Mouse (Mus musculus): ENCODE results near the gene Zfp213. TPM values are rescaled to one million over a fixed set of nuclear protein-coding genes. Genes with fewer than 3 reads are reported as not detected.

The Zfp213 gene
- polyA plus RNA-seq, 1 experiment from 2014 or later, result 24.9 TPM

GRCm38 (mm10) chr17:23543983-23544382 lies 20.1 kb downstream of the Zfp213 start:
- no peak for ATAC-seq (ENCODE audit: low FRiP score, low TSS enrichment)
- no peak overlapping the region for H3K9ac ChIP-seq (ENCODE audit: low read depth, low read length)
- no peak overlapping the region for H3K4me2 ChIP-seq (replicated peaks; ENCODE audit: low read depth, low read length)
- H3K9me3 ChIP-seq (ENCODE audit: control insufficient read depth, low read length), result no peaks in the 10 kb centered on the region
- WGBS, result 72% methylated on average over 4 of the region's 4 CpGs
- peaks cover 8% of the 10 kb centered on the region; the same call in 1 of the 2 replicates for H3K27me3 ChIP-seq (ENCODE audit: control insufficient read depth, insufficient read depth, low read length)
- peaks cover 15% of the 10 kb centered on the region; the same call in 1 of the 2 replicates for H3K4me1 ChIP-seq (ENCODE audit: control insufficient read depth, insufficient read depth, low read length)
- H3K27ac ChIP-seq (ENCODE audit: low read depth, low read length), result no peak overlapping the region
- no peak overlapping the region for H3K4me3 ChIP-seq (ENCODE audit: low read length)
- no peaks in the 10 kb centered on the region for H3K36me3 ChIP-seq (ENCODE audit: control insufficient read depth, insufficient read depth, low read length)

DNA sequence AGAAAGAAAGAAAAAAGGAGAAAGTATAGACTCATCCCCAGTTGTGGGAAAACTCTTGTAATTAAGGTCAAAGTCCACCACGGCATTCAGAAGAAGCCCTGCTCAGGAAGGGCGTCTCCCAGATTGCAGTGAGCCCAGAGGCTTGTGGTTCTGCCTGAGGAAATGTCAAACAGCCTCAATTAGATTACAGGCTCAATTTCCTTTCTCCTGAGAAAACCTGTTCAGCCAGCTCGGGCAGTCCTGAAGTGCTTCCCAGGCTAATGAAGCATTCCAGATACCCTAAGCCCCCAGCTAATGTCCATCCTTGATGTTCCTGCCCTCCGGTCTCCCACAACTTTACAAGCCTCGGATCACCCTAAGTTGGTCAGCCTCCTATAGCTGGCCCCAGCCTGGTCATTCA lies 20.7 kb downstream of the Zfp213 start:
- Histone ChIP-seq H3K4me1 (ENCODE audit: control insufficient read depth, insufficient read depth, low read length) (peaks cover 15% of the 10 kb centered on the region; the same call in 1 of the 2 replicates), H3K9me3 (ENCODE audit: control insufficient read depth, low read length) (no peaks in the 10 kb centered on the region), H3K4me3 (ENCODE audit: low read length) (no peak overlapping the region), H3K27ac (ENCODE audit: low read depth, low read length) (no peak overlapping the region), H3K4me2 (replicated peaks; ENCODE audit: low read depth, low read length) (no peak overlapping the region), H3K36me3 (ENCODE audit: control insufficient read depth, insufficient read depth, low read length) (no peaks in the 10 kb centered on the region), H3K9ac (ENCODE audit: low read depth, low read length) (no peak overlapping the region), H3K27me3 (ENCODE audit: control insufficient read depth, insufficient read depth, low read length) (peaks cover 8% of the 10 kb centered on the region; the same call in 1 of the 2 replicates)
- WGBS, result 16% methylated on average over 5 of the region's 5 CpGs
- no peak for ATAC-seq (ENCODE audit: low FRiP score, low TSS enrichment)

DNA sequence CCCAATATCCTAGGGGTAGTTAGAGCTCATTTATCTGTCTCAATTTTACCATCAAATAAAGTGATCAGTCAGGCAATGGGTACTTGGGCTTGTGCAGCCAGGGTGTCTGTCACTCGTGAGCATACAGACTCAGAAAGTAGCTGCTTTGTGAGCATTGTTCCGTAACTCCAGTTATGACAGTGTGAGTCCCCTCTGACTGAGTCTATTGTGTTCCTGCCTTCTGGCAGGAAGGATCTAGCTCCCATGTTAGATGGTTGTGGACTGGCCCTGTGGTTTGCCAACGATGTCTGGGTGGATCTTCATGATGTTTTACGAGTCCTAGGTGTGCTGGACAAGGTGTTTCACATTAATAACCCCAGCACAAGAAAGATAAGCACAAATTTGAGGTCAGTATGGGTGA lies 21.2 kb downstream of the Zfp213 start:
- Histone ChIP-seq H3K27ac (ENCODE audit: low read depth, low read length) (no peak overlapping the region), H3K9ac (ENCODE audit: low read depth, low read length) (no peak overlapping the region), H3K9me3 (ENCODE audit: control insufficient read depth, low read length) (no peaks in the 10 kb centered on the region), H3K4me2 (replicated peaks; ENCODE audit: low read depth, low read length) (0 out of 2 replicates have a peak overlapping the region, but pooled peaks have one; percentile 8), H3K36me3 (ENCODE audit: control insufficient read depth, insufficient read depth, low read length) (no peaks in the 10 kb centered on the region), H3K4me3 (ENCODE audit: low read length) (no peak overlapping the region), H3K27me3 (ENCODE audit: control insufficient read depth, insufficient read depth, low read length) (peaks cover 12% of the 10 kb centered on the region; the same call in 1 of the 2 replicates), H3K4me1 (ENCODE audit: control insufficient read depth, insufficient read depth, low read length) (peaks cover 18% of the 10 kb centered on the region)
- WGBS, result 45% methylated on average over 4 of the region's 4 CpGs
- no peak for ATAC-seq (ENCODE audit: low FRiP score, low TSS enrichment)

- peaks cover 15% of the 10 kb centered on the region; the same call in 1 of the 2 replicates for H3K27me3 ChIP-seq (ENCODE audit: control insufficient read depth, insufficient read depth, low read length)
- H3K4me2 ChIP-seq (replicated peaks; ENCODE audit: low read depth, low read length), result peak overlapping the region; percentile 26
- 0 out of 2 replicates have a peak overlapping the region, but pooled peaks have one; percentile 31 for H3K9ac ChIP-seq (ENCODE audit: low read depth, low read length)
- peaks cover 20% of the 10 kb centered on the region for H3K4me1 ChIP-seq (ENCODE audit: control insufficient read depth, insufficient read depth, low read length)
- no peak overlapping the region for H3K27ac ChIP-seq (ENCODE audit: low read depth, low read length)
- H3K36me3 ChIP-seq (ENCODE audit: control insufficient read depth, insufficient read depth, low read length), result no peaks in the 10 kb centered on the region
- peak overlapping the region; percentile 22; the same call in 1 of the 2 replicates for H3K4me3 ChIP-seq (ENCODE audit: low read length)
- 10% methylated on average over 12 of the region's 12 CpGs for WGBS
- no peaks in the 10 kb centered on the region for H3K9me3 ChIP-seq (ENCODE audit: control insufficient read depth, low read length)
- ATAC-seq (ENCODE audit: low FRiP score, low TSS enrichment), result no peak
These were observed 21.9 kb downstream of the Zfp213 start for GRCm38 (mm10) chr17:23542004-23542720.

- Histone ChIP-seq H3K36me3 (ENCODE audit: control insufficient read depth, insufficient read depth, low read length) (no peaks in the 10 kb centered on the region), H3K4me1 (ENCODE audit: control insufficient read depth, insufficient read depth, low read length) (peaks cover 20% of the 10 kb centered on the region), H3K27ac (ENCODE audit: low read depth, low read length) (no peak overlapping the region), H3K4me2 (replicated peaks; ENCODE audit: low read depth, low read length) (peak overlapping the region; percentile 29; the same call in 1 of the 2 replicates), H3K9me3 (ENCODE audit: control insufficient read depth, low read length) (no peaks in the 10 kb centered on the region), H3K4me3 (ENCODE audit: low read length) (peak overlapping the region; percentile 22; the same call in 1 of the 2 replicates), H3K27me3 (ENCODE audit: control insufficient read depth, insufficient read depth, low read length) (peaks cover 15% of the 10 kb centered on the region; the same call in 1 of the 2 replicates), H3K9ac (ENCODE audit: low read depth, low read length) (no peak overlapping the region)
- ATAC-seq (ENCODE audit: low FRiP score, low TSS enrichment), result peak; percentile 54
- WGBS, result 15% methylated on average over 31 of the region's 31 CpGs
These were observed 23.2 kb downstream of the Zfp213 start for GRCm38 (mm10) chr17:23540605-23541475.

- Histone ChIP-seq H3K27me3 (ENCODE audit: control insufficient read depth, insufficient read depth, low read length) (peaks cover 15% of the 10 kb centered on the region; the same call in 1 of the 2 replicates), H3K36me3 (ENCODE audit: control insufficient read depth, insufficient read depth, low read length) (no peaks in the 10 kb centered on the region), H3K4me3 (ENCODE audit: low read length) (peak overlapping the region; percentile 22; the same call in 1 of the 2 replicates), H3K9ac (ENCODE audit: low read depth, low read length) (no peak overlapping the region), H3K27ac (ENCODE audit: low read depth, low read length) (no peak overlapping the region), H3K9me3 (ENCODE audit: control insufficient read depth, low read length) (no peaks in the 10 kb centered on the region), H3K4me1 (ENCODE audit: control insufficient read depth, insufficient read depth, low read length) (peaks cover 20% of the 10 kb centered on the region), H3K4me2 (replicated peaks; ENCODE audit: low read depth, low read length) (peak overlapping the region; percentile 23; the same call in 1 of the 2 replicates)
- no peak for ATAC-seq (ENCODE audit: low FRiP score, low TSS enrichment)
- WGBS, result 34% methylated on average over 3 of the region's 3 CpGs
These were observed 23.9 kb downstream of the Zfp213 start for GRCm38 (mm10) chr17:23540106-23540505.

GRCm38 (mm10) chr17:23539608-23540007 lies 24.4 kb downstream of the Zfp213 start:
- peaks cover 15% of the 10 kb centered on the region; the same call in 1 of the 2 replicates for H3K27me3 ChIP-seq (ENCODE audit: control insufficient read depth, insufficient read depth, low read length)

GRCm38 (mm10) chr17:23538299-23539015 lies 25.6 kb downstream of the Zfp213 start:
- Histone ChIP-seq H3K27me3 (ENCODE audit: control insufficient read depth, insufficient read depth, low read length) (peaks cover 15% of the 10 kb centered on the region; the same call in 1 of the 2 replicates), H3K36me3 (ENCODE audit: control insufficient read depth, insufficient read depth, low read length) (no peaks in the 10 kb centered on the region), H3K27ac (ENCODE audit: low read depth, low read length) (no peak overlapping the region), H3K4me1 (ENCODE audit: control insufficient read depth, insufficient read depth, low read length) (peaks cover 20% of the 10 kb centered on the region), H3K4me3 (ENCODE audit: low read length) (peak overlapping the region; percentile 33), H3K9ac (ENCODE audit: low read depth, low read length) (no peak overlapping the region), H3K4me2 (replicated peaks; ENCODE audit: low read depth, low read length) (peak overlapping the region; percentile 55), H3K9me3 (ENCODE audit: control insufficient read depth, low read length) (no peaks in the 10 kb centered on the region)
- no peak for ATAC-seq (ENCODE audit: low FRiP score, low TSS enrichment)
- 11% methylated on average over 21 of the region's 21 CpGs for WGBS

More at GRCm38 (mm10) chr17:23539608-23540007, 24.4 kb downstream of the Zfp213 start:
- Histone ChIP-seq H3K9me3 (ENCODE audit: control insufficient read depth, low read length) (no peaks in the 10 kb centered on the region), H3K4me3 (ENCODE audit: low read length) (no peak overlapping the region), H3K4me1 (ENCODE audit: control insufficient read depth, insufficient read depth, low read length) (peaks cover 20% of the 10 kb centered on the region), H3K9ac (ENCODE audit: low read depth, low read length) (no peak overlapping the region), H3K27ac (ENCODE audit: low read depth, low read length) (no peak overlapping the region), H3K4me2 (replicated peaks; ENCODE audit: low read depth, low read length) (no peak overlapping the region), H3K36me3 (ENCODE audit: control insufficient read depth, insufficient read depth, low read length) (no peaks in the 10 kb centered on the region)
- ATAC-seq (ENCODE audit: low FRiP score, low TSS enrichment), result no peak
- WGBS, result 88% methylated on average over 5 of the region's 5 CpGs

Data from kidney, embryonic 14.5 days (tissue).